Mouse (Mus musculus) thymus, adult 2 months (tissue): ENCODE data around the gene 1600015I10Rik. TPM values are rescaled to one million over a fixed set of nuclear protein-coding genes. Genes with fewer than 3 reads are reported as not detected.

ENCODE experiments used
- DNase-seq: peaks from one replicate; pipeline ENCODE4 v3.0.0; 2021
- H3K27ac ChIP-seq: fragments of 200-500 bp; 2 replicates; pipeline ENCODE4 v1.5.1; 2012; ENCODE audit warnings: low read length, control low read depth; ENCODE audit not compliant: control insufficient read depth, insufficient read depth
- H3K27me3 ChIP-seq: fragments of 200-500 bp; 2 replicates; pipeline ENCODE4 v1.6.1; 2012; ENCODE audit warnings: mild to moderate bottlenecking, low read length, moderate library complexity, mixed read lengths; ENCODE audit not compliant: control insufficient read depth, insufficient read depth
- H3K36me3 ChIP-seq: fragments of 200-500 bp; 2 replicates; pipeline ENCODE4 v1.6.1; 2012; ENCODE audit warnings: mild to moderate bottlenecking, low read length, moderate library complexity; ENCODE audit not compliant: control insufficient read depth, insufficient read depth
- H3K4me1 ChIP-seq: fragments of 200-500 bp; replicated peaks from 2 replicates; pipeline ENCODE4 v1.6.1; 2012; ENCODE audit warnings: low read length; ENCODE audit not compliant: control insufficient read depth, insufficient read depth
- H3K4me3 ChIP-seq: fragments of 200-500 bp; 2 replicates; pipeline ENCODE4 v1.5.1; 2012; ENCODE audit warnings: mild to moderate bottlenecking, low read length, control low read depth, moderate library complexity; ENCODE audit not compliant: control insufficient read depth, insufficient read depth
- CTCF ChIP-seq: fragments of 200-500 bp; IDR thresholded peaks from 2 replicates; pipeline ENCODE4 v1.5.1; 2012; ENCODE audit warnings: mild to moderate bottlenecking, control low read depth, low read length, moderate library complexity, borderline replicate concordance; ENCODE audit not compliant: control insufficient read depth, poor library complexity, insufficient read depth; ENCODE audit errors: extremely low read depth
- POLR2A ChIP-seq: fragments of 200-500 bp; IDR thresholded peaks from 2 replicates; pipeline ENCODE4 v1.6.1; 2012; ENCODE audit warnings: mild to moderate bottlenecking, low read length, control low read depth, moderate library complexity; ENCODE audit not compliant: control insufficient read depth, poor library complexity, insufficient read depth; ENCODE audit errors: extremely low read depth
- WGBS: fragments of 180-500 bp; shearing (Covaris S2); methylation state at CpG from one replicate; pipeline ENCODE4 v1.1.7; 2018; 5-methylcytosine and 5-hydroxymethylcytosine counted together
- polyA plus RNA-seq: library from polyadenylated mRNA; depleted of rRNA; stranded (reverse); fragments of >200 nt; gene quantifications from 2 replicates; pipeline ENCODE4 v1.2.3, GENCODE M21; 2012

1600015I10Rik gene
- polyA plus RNA-seq, 1 experiment, result 0.13 TPM

DNA sequence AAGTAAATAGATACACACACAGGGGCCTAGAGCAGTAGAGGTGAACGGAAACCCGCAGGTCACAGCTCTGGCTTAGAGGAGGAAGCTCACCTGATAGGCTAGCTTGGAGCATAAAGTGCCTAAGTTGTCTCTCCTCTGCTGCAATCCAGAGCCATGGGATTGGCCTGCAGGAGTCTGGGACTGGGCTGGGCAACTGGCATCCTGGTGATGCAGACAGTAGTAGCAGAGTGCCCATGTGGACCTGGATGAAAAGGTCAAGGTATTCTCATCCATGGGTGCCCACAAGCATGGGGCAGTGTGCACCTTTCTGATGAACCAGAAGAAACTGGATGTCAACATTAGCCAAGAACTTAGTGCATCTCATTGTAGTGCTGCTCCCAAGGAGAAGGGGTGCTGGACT is 16.1 kb upstream of the 1600015I10Rik start:
- no peak for DNase-seq
- Histone ChIP-seq H3K27ac (no peak overlapping the region), H3K36me3 (no peaks in the 10 kb centered on the region), H3K27me3 (no peaks in the 10 kb centered on the region), H3K4me3 (no peak overlapping the region), H3K4me1 (no peaks in the 10 kb centered on the region)
- WGBS, result 97% methylated on average over 2 of the region's 2 CpGs
- no peak for TF ChIP-seq CTCF
- TF ChIP-seq POLR2A, result no peak

DNA sequence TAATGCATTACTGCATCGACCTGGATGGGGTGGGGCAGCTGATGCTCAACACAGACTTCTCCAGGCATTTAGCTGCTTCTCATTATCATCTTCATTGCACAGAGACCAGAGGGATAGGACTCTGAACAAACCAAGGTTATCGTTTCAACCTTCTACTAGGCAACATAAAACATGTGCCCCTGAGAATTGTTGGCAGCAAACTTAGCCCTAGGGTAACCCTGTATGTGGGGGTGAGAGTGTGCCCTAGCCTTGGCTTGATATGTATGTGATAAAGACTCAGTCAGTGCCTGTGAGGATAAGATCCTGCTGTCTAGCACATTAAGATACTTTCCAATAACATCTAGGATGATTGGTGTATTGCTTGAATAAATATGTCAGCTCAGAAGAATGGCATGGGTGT is 19.9 kb downstream of the 1600015I10Rik start:
- no peaks in the 10 kb centered on the region for H3K36me3 ChIP-seq
- no peak for DNase-seq
- H3K27me3 ChIP-seq, result no peaks in the 10 kb centered on the region
- H3K4me1 ChIP-seq, result no peaks in the 10 kb centered on the region
- no peak for TF ChIP-seq CTCF
- TF ChIP-seq POLR2A, result no peak
- no peak overlapping the region for H3K27ac ChIP-seq
- H3K4me3 ChIP-seq, result no peak overlapping the region
- WGBS, result 78% methylated on average over 2 of the region's 2 CpGs

DNA sequence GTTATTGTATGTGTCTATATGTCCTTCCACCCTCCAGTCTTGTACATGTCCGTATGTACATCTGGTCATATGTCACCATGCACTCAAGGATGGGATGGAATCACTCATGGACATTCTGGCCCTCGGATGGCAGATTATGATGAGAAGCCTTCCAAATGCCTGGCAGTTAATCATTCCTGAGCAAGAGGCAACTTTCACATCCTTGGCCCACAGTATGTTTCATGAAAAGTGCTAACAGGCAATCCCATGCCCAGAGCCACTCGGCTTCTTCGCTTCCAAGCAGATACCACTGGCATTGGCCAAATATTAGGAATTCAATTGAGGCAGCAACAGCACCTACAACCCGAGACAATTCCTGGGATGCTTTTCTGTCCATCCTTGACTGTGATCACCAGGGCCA is 21.0 kb downstream of the 1600015I10Rik start:
- no peak for DNase-seq
- Histone ChIP-seq H3K4me3 (no peak overlapping the region), H3K36me3 (no peaks in the 10 kb centered on the region), H3K27ac (no peak overlapping the region), H3K4me1 (no peaks in the 10 kb centered on the region), H3K27me3 (no peaks in the 10 kb centered on the region)
- TF ChIP-seq CTCF, result no peak
- TF ChIP-seq POLR2A, result no peak
- 94% methylated on average over 5 of the region's 5 CpGs for WGBS

DNA sequence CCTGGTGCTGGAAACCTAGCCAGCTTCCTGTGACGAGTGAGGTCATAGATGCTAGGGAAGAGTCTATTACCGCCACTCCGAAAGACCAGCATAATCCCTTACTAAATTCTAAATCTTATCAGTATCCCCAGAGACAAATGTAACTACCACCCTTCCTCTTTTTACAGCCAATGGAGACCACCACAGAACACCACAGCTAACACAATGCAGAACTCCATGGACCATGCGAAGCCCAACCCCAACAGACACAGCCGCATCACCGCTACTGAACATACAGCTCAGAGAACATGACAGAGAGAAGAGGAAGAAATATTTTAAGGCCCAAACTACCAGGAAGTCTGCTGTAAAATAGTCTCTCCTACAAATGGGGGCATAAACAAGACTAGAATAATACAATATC is 21.9 kb downstream of the 1600015I10Rik start:
- WGBS, result 44% methylated on average over 6 of the region's 6 CpGs
- Histone ChIP-seq H3K27ac (no peak overlapping the region), H3K4me1 (no peaks in the 10 kb centered on the region), H3K27me3 (no peaks in the 10 kb centered on the region), H3K36me3 (no peaks in the 10 kb centered on the region), H3K4me3 (no peak overlapping the region)
- DNase-seq, result no peak
- no peak for TF ChIP-seq CTCF
- TF ChIP-seq POLR2A, result no peak

GRCm38 (mm10) chr6:48953220-48953619 is 23.5 kb downstream of the 1600015I10Rik start:
- no peak overlapping the region for H3K4me3 ChIP-seq
- no peak for TF ChIP-seq CTCF
- H3K36me3 ChIP-seq, result no peaks in the 10 kb centered on the region
- DNase-seq, result no peak
- H3K4me1 ChIP-seq, result no peaks in the 10 kb centered on the region
- H3K27ac ChIP-seq, result no peak overlapping the region
- no peaks in the 10 kb centered on the region for H3K27me3 ChIP-seq
- 93% methylated on average over 5 of the region's 5 CpGs for WGBS

GRCm38 (mm10) chr6:48954211-48954610 is 24.5 kb downstream of the 1600015I10Rik start:
- TF ChIP-seq CTCF (no peak), POLR2A (no peak)
- 93% methylated on average over 5 of the region's 5 CpGs for WGBS
- no peaks in the 10 kb centered on the region for H3K36me3 ChIP-seq
- no peak for DNase-seq
- no peak overlapping the region for H3K27ac ChIP-seq
- no peaks in the 10 kb centered on the region for H3K27me3 ChIP-seq
- H3K4me3 ChIP-seq, result no peak overlapping the region
- no peaks in the 10 kb centered on the region for H3K4me1 ChIP-seq

DNA sequence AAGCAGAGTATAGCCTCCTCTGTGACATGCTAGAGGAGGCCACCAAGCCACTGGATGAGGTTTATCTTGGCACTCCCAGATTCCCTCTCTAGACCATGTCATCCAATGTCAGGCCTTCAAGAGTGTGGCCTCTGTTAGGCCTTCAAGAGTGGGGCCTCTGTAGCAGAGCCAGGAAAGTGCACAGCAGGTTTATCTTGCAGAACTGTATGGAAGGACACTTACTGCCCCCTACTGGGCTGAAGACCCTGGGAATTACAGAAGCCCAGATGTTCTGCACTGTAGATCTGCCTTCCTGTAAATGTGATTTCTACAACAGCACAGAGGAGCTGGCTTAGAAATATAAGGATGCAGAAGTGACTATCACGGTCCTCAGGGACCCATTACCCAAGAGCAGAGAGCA is 25.3 kb downstream of the 1600015I10Rik start:
- no peak overlapping the region for H3K27ac ChIP-seq
- peak; percentile 18 for DNase-seq
- H3K4me3 ChIP-seq, result no peak overlapping the region

More for the DNA sequence above, 25.3 kb downstream of the 1600015I10Rik start:
- no peaks in the 10 kb centered on the region for H3K36me3 ChIP-seq
- 23% methylated on average over 1 of the region's 1 CpGs for WGBS
- no peaks in the 10 kb centered on the region for H3K27me3 ChIP-seq
- TF ChIP-seq CTCF (no peak), POLR2A (no peak)
- no peaks in the 10 kb centered on the region for H3K4me1 ChIP-seq
